In genomic region chr4:62761672-62762071, GRCm38 (mm10) we compare ENCODE assay signal across 8 mouse cellular contexts.
DNase-seq lines count a peak whose midpoint lies in the region; ATAC-seq and TF ChIP-seq lines count a peak whose summit lies in the region.

No protein-coding gene starts in this region.

- no peak overlapping the region for H3K27ac ChIP-seq in kidney, adult 2 months (ENCODE audit: insufficient read depth, low read depth, low read length)
- no peak overlapping the region for H3K27ac ChIP-seq in limb, embryonic 11.5 days (replicated peaks; ENCODE audit: low read depth, low read length)
- H3K27ac ChIP-seq in stomach, embryonic 14.5 days (ENCODE audit: low read length): no peak overlapping the region; the same call in 1 of the 2 replicates

- ATAC-seq in granulocyte monocyte progenitor cell, adult 5-6 weeks (replicated peaks; ENCODE audit: poor library complexity, severe bottlenecking): peak; percentile 67
- ATAC-seq in limb, embryonic 11.5 days (ENCODE audit: insufficient number of reproducible peaks, low FRiP score, low TSS enrichment, low read depth): peak; percentile 60; the same call in 1 of the 2 replicates
- ATAC-seq in stomach, embryonic 14.5 days (ENCODE audit: insufficient number of reproducible peaks, insufficient read depth, low FRiP score, low read depth): peak; percentile 56

- no peaks in the 10 kb centered on the region for H3K9me3 ChIP-seq in limb, embryonic 11.5 days (ENCODE audit: control insufficient read depth, low read length)
- no peaks in the 10 kb centered on the region for H3K9me3 ChIP-seq in stomach, embryonic 14.5 days (ENCODE audit: control insufficient read depth, low read depth, low read length)

- no peak overlapping the region for H3K4me3 ChIP-seq in kidney, adult 2 months (ENCODE audit: insufficient read depth, low read depth, low read length)
- H3K4me3 ChIP-seq in limb, embryonic 11.5 days (ENCODE audit: low read depth, low read length): no peak overlapping the region
- H3K4me3 ChIP-seq in stomach, embryonic 14.5 days (ENCODE audit: low read depth, low read length): no peak overlapping the region

- DNase-seq in 3134 (ENCODE audit: extremely low read depth, insufficient read length, low spot score): peak; percentile 47
- DNase-seq in adrenal gland, adult 18-20 months (ENCODE audit: low spot score in 2 of 2): peak; percentile 77 to 84
- DNase-seq in embryo, embryonic 11.5 days (ENCODE audit: low read depth, low spot score): peak; percentile 60
- DNase-seq in kidney, adult 2 months: peak; percentile 84
- DNase-seq in limb, embryonic 11.5 days (ENCODE audit: low spot score): peak; percentile 91
- DNase-seq in neural tube, embryonic 10.5 days (ENCODE audit: extremely low spot score, low spot score): peak; percentile 82

- no peak for TF ChIP-seq POLR2A in kidney, adult 2 months (IDR thresholded peaks at IDR 0.05; ENCODE audit: low read depth, low read length)

- H3K9ac ChIP-seq in limb, embryonic 11.5 days (ENCODE audit: low read length): no peak overlapping the region
- H3K9ac ChIP-seq in stomach, embryonic 14.5 days (replicated peaks; ENCODE audit: low read depth, low read length): no peak overlapping the region

- H3K4me1 ChIP-seq in kidney, adult 2 months (ENCODE audit: control insufficient read depth, insufficient read depth, low read length): no peaks in the 10 kb centered on the region
- peaks cover 6% of the 10 kb centered on the region for H3K4me1 ChIP-seq in limb, embryonic 11.5 days (ENCODE audit: control insufficient read depth, insufficient read depth, low read length)
- H3K4me1 ChIP-seq in stomach, embryonic 14.5 days (ENCODE audit: control insufficient read depth, insufficient read depth, low read length): peaks cover 26% of the 10 kb centered on the region

- H3K36me3 ChIP-seq in kidney, adult 2 months (ENCODE audit: control insufficient read depth, insufficient read depth, low read length): no peaks in the 10 kb centered on the region
- H3K36me3 ChIP-seq in limb, embryonic 11.5 days (ENCODE audit: control insufficient read depth, insufficient read depth, low read length): no peaks in the 10 kb centered on the region
- no peaks in the 10 kb centered on the region for H3K36me3 ChIP-seq in stomach, embryonic 14.5 days (ENCODE audit: control insufficient read depth, insufficient read depth, low read length)

- no peaks in the 10 kb centered on the region for H3K27me3 ChIP-seq in kidney, adult 2 months (replicated peaks; ENCODE audit: control insufficient read depth, insufficient read depth, low read length)
- H3K27me3 ChIP-seq in limb, embryonic 11.5 days (ENCODE audit: control insufficient read depth, insufficient read depth, low read length): no peaks in the 10 kb centered on the region
- H3K27me3 ChIP-seq in stomach, embryonic 14.5 days (ENCODE audit: control insufficient read depth, insufficient read depth, low read length): no peaks in the 10 kb centered on the region

- WGBS in kidney, adult 2 months: 4% methylated on average over 1 of the region's 1 CpGs
- WGBS in limb, embryonic 11.5 days: 0% methylated on average over 1 of the region's 1 CpGs
- 2% methylated on average over 1 of the region's 1 CpGs for WGBS in stomach, embryonic 14.5 days

- peak; percentile 90 for TF ChIP-seq CTCF in kidney, adult 2 months (conservative IDR thresholded peaks at IDR 0.05; ENCODE audit: insufficient read depth, insufficient read length, low read depth, low read length)

- H3K4me2 ChIP-seq in limb, embryonic 11.5 days (ENCODE audit: low read depth, severe bottlenecking): no peak overlapping the region
- no peak overlapping the region for H3K4me2 ChIP-seq in stomach, embryonic 14.5 days (replicated peaks; ENCODE audit: low read depth, low read length)
